Mouse (Mus musculus) lung, postnatal 36 days (tissue): ENCODE data around the gene Pgap2.

Source experiments
- DNase-seq: peaks from one replicate; pipeline ENCODE4 v3.0.0; 2022; ENCODE audit warnings: mixed read lengths

The Pgap2 gene

DNA sequence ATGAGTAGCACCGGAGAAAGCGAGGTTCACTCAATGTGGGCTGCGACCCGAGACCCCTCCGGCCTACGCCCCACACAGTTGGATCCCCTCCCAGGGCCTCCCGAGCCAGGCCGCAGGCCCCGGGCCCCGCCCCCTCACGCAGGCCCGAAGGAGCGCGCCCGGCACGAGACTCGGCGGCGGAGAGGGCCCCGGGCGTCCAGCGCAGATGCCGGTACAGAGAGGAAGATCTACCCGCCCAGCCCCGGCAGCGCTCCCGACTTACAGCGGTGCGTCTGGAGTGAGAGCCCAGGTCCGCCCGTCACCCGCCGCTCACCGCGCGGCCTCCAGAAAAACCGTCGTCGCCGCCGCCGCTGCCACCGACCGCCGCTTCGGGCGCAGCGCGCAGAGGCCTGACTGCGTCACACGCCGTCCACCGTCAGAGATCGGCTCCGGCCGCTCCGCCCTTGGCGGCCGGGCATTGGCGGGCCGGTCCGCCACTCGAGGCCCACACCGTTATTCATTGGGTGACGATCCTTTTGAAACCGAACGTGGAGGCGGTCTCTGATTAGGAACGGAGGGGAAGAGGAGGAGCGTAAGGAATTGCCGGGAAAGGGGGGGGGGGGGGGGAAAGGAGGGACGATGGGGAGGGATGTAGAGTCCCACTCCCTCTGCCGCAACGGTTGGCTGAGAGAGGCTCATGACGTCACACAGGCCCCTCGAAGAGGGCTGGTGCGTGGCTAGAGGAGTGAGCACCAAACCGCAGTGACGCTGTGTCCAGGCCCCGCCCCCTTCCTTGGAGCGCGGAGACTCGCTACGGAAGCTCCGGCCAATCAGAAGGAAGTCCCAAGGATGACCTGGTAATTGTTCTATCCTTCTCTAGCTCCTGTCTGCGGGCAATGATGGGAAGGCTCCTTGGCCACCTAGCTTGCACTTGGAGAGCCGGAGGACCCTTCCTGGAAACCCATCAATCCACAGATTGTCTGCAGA lies at the start of gene Pgap2, which contains the start of gene Nup98:
Pgap2 (plus strand) TSS at position 453 of the 966 bp plus-strand sequence.
Nup98 (minus strand) TSS at position 421 of the 966 bp plus-strand sequence.
- peak; percentile 99 for DNase-seq

DNA sequence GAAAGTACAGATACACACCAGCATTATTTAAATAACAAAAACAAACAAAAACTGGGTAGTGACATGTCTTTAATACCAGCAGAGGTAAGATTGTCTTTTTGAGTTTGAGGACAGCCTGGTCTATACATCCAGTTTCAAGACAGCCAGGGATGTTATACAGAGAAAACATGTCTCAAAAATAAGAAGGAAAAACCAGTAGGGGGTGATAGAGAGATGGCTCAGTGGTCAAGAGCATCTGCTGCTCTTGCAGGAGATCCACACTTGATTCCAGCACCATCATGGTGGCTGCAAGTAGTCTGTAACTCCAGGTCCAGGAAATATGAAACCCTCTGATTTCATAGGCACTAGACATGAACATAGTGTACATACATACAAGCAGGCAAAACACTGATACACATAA lies 39.7 kb upstream of the Pgap2 start:
- no peak for DNase-seq

DNA sequence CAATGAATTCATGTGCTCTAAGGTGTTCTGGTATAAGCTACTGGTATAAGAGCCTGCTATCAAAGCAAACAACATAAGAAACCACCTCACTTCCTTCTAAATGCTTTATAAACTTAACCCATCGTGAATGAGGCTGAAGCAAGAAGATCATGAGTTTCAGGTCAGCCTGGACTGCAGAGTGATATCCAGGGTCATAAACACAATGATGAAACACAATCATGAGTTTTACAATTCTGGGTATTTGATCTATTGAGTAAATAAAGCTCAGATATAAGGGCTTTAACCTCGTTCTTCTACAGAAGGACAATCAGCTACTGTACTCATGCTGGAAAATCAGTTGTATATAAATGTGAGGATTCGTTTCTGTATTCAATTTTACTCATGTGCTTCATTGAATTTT lies 26.2 kb upstream of the Pgap2 start:
- DNase-seq, result no peak

DNA sequence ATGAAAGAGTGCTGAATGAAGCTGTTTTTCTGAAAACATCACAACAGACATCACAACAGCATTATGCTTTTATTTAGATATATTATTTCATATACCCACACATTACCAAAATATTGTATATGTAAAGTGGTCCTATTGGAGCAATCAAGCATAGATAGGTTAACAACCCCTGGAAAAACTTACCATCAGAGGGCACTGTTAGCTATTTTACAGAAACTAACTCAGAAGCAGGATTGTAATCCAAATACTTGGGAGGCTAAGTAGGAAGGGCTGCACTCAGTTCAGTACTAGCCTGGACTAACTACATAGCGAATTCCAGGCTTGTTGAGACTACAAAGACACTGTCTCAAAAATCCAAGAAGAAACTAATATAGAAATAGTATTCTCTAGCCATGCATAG lies 17.7 kb upstream of the Pgap2 start:
- peak; percentile 63 for DNase-seq

DNA sequence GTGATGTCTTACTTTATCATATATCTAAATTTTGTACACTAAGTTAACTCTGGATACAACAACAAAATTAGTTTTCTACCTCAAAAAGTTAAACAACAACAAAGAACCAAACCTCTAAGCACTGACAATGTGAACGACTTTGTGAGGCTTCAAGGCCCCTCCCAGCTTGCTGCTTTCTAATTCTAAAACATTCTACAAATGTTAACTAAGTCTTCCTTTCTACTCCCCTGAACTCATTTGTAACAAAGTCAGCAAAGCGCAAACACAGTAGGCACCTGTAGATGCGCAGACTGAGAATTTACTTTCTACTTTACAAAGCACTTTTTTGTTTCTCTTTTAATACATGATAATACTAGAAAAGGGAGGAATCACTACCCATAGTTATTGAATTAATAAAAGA lies 9.4 kb upstream of the Pgap2 start:
- no peak for DNase-seq

DNA sequence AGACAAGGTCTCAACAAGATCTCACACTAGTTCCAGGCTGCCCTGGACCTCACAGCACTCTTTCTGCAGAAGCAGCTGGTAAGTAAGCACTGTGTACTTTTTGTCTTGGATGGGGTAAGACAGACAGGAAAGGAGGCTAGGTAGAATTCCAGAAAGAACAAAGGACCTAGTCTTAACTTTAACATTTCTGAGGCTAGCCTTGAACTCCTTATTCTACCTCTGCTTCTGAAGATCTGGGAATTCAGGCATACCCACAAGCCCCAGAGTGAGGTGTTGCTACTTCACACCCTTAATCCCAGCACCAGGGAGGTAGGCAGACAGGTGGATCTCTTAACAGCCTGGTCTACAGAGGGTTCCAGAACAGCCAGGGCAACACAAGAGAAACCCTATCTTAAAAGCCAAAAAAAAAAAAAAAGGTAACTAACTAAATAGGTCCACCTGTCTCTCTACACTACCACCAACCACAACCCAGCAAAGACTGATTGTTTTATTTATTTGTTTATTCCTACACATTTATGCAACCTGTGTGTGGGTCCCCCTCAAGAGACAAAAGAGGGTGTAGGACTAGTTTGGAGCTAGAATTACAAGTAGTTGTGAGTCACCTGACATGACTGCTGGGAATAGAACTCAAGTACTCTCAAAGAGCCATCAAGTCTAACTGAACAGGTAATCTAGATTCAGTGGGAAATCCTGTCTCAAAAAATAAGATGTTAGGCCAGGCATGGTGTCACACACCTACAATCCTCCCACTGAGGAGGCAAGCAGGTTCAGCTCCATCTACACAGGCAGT lies 8.8 kb upstream of the Pgap2 start:
- peak; percentile 37 for DNase-seq

DNA sequence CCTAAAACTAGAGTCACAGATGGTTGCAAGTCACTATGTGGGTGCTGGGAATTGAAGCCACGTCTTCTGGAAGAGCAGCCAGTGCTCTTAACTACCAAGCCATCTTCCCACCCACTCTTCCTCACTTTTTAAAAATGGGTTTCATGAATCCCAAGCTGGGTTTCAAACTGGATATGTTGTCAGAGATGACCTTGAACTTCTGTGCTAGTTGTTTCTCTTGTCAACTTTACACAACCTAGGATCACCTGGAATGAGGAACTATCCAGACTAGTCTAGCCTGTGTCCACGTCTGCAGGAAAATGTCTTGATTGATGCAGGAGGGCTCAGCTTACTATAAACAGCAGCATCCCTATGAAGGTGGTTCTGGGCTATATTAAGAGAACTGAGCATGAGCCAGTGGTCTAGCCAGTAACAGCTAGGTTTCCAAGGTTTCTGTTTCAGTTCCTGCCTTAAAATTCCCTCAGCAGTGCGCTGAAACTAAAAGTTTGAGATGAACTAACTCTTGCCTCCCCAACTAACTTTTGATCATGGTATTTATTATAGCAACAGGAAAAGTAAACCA lies 5.6 kb upstream of the Pgap2 start:
- no peak for DNase-seq

DNA sequence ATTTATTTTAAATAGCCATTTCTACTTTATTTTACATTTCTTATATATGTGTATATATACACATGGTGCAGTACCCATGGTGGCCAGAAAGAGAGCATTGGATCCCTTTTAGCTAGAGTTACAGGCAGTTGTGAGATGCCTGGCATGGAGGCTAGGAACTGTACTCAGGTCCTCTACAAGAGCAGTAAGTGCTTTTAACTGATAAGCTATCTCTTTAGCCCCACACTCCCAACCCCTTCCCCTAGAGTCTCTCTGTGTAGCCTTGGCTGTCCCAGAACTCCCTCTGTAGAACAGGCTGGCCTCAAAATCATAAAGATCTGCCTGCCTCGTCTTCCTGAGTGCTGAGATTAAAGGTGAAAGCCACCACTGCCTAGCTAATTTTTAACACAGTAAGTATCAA lies 4.4 kb upstream of the Pgap2 start:
- no peak for DNase-seq

DNA sequence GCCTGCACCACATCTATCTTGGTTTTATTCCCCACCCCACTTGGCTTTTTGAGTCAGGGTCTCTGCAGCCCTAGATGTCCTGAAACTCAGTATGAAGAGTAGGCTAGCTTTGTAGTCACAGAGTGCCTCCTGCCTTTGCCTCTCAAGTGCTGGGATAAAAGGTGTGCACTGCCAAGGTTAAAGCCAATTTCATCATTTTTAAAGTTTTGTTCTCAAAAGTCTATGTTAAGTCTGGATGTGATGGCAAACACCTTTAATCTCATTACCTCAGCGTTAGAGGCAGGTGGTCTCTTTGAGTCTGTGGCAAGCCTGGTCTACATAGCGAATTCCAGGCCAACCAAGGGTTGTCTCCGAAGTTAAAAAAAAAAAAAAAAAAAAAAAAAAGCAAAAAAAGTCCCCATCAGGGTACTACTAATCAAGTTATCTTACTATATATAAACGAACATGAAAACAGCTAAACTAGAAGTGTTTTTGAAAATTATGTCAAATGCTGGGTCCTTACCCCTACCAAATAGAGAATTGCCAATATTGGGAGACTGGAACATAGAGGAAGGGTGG lies 1.1 kb upstream of the Pgap2 start:
- no peak for DNase-seq

DNA sequence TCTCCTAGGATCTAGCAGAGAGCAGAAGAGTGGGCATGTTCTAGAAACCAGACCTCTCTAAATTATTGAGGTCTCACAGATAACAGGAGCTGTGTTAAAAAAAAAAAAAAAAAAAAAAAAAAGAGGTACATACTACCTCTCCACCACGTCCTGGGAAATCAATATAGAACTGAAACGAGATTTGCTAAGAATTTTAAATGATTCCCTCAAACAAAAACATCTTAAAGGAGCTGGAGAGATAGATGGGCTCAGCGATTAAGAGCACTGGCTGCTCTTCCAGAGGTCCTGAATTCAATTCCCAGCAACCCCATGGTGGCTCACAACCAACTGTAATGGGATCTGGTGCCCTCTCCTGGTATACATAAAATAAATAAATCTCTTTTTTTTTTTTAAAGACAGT lies 1.1 kb downstream of the Pgap2 start:
- no peak for DNase-seq

DNA sequence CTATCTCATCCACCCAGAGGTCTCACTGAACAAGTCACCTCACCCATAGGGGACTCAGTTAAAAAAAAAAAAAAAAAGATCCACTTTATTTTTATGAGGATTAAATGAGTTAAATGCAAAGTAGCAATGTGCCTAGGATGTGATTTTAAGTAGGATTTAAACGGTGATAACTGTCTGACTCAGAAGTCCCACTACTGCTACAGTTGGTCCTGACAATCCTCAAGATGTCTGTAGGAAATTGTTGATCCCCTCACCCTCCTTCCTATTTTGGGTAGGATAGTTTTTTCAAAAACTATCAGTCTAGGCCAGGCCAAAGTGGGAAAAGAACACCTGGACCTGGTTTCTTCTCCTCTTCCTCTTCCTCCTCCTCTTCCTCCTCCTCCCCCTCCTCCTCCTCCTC lies 11.9 kb downstream of the Pgap2 start:
- no peak for DNase-seq

DNA sequence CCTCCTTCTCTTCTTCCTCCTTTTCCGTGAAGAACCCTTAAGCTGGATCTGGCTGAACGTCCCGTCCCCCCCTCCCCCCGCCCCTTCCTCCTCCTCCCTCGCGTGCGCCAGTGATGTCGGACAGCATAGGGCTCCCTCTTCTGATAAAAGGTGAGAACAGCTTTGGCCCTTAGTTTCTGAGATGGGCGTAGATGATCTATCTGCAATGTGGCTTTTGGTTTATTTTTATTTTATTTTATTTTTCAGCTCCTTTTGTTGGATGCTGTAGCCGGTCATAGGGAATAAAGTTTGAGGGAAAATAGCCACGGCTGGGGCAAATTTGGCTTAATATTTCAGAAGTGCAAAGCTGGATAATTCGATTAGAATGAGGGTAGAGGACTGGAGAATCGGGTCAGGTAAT lies 12.3 kb downstream of the Pgap2 start:
- peak; percentile 78 for DNase-seq

DNA sequence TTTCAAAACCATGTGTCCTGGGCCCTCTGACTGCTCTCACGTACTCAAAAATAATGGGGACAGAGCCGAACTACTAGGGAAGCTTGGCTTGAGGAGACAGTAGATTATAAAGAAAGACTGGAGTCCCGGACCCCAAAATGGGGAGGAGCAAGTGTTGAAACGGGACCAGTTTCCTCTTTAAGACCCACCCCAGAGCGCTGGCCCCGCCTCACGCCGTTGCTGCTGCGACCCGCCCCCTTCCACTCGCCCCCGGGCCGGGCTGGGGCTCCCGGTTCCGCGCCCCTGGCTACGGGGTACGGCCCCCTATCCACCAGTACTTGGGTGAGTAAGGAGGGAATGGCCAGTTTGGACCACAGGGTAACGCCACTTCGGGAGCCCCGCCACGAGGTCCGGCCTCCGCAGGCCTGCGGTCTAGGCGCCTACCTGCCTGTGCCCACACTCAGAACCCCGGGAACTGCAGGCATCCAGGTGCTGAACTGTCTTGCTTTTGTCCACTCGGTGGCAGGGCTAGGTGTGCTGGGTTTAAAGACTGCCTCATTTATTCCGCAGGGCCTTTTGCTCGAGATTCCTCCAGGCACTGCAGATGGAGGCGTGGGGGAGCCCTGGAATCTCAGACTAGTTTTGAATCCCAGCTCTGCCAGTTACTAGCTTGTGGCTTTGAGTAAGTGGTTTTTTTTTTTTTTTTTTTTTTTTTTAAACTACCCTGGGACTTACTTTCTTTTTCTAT lies 13.0 kb downstream of the Pgap2 start:
- DNase-seq, result peak; percentile 88

DNA sequence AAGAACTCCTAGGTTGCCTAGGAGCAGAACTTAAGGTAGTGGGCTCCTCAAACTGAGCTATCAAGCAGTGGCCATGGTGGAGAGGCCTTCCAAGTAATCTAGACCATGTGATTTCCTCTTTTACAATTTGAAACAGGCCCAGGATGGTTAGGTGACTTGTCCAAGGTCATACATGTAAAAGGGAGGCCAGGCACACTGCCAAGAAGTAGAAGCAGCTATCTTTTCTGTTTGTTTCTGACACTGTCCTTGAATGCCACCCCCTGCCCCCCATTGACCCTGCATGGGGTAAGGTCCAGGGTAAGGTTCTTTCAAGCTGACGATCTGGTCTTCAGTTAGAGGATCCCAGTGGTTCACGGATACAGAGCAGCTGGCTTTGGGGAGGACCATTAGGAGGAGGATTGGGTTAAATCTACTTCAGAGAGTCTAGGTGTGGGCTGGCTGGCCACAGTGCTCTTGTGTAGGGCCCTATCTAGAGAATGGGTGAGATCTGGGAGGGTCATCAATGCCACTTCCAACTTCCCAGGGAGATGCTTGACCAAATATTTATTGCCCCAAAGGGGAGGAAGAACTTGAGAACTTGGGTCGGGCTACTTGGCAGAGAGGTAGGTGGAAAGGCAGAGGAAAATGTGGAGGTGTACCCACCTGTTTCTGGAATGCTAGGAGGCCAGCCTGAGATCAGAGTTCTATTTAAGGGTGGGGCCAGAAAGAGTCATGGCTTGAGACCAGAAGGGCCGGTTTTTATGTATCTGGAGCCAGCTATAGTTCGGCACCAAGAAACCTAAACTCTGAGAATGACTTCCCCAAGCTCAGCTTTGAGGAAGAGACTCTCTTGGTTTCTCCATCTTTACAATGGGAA lies 14.1 kb downstream of the Pgap2 start:
- DNase-seq, result peak; percentile 67

DNA sequence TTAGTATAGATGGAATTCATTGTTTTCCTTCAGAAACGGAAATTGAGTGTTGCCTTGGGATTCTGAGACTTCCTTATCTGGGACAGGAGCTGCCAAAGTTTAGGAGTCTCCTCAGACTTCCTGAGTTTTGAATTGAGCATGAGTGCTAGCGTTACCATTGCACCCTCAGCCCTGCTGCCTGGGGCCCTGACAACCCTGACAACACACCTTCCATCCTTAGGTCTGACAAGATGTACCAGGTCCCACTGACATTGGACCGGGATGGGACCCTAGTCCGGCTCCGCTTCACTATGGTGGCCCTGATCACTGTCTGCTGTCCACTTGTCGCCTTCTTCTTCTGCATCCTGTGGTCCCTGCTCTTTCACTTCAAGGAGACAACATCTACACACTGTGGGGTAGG lies 16.0 kb downstream of the Pgap2 start:
- DNase-seq, result no peak

DNA sequence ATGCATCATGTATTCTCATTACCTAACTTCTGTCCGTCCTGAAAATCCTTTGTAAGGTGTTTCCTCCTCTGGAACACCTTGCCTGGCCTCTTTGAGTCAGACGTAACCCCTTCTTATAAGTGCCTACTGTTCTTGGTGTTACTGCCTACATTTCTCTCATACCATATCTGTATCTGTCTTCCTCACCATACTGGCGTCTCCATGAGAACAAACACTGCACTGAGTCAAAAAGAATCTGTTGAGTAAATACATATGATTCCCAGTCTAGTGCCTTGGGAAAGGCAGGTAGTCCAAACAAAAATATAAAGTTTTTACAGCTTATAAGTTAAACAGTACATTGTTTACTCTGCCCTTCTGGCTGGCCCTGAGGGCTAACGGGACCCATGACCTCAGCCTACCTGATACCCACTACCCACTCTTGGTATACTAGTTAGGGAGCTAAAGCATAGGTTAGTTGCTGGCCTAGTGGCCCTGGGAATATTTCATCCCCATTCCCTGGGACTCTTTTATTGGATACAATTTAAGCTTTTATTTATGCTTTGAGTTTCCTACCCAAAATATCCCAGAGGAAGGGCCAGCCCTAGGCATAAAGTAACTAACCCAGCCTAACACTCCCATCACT lies 18.2 kb downstream of the Pgap2 start:
- no peak for DNase-seq

DNA sequence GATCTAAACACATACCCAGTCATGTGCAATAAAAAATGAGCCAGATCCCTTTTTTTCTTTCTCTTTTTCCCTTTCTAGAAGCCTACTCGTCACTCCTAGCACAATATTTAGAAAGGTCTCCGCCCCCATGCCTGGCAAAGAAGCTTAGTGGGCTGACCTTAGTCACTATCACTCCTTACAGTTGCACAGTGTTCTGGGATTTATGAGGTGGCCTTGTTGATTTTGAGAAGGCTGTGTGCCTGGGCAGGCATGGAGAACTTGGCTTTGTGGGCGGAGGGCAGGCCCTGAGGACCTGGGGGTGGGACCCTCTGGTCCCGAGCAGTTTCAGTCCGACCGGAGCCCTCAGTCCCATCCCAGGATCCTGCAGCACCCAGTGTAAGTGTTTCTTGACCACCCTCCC lies 19.8 kb downstream of the Pgap2 start:
- peak; percentile 66 for DNase-seq

DNA sequence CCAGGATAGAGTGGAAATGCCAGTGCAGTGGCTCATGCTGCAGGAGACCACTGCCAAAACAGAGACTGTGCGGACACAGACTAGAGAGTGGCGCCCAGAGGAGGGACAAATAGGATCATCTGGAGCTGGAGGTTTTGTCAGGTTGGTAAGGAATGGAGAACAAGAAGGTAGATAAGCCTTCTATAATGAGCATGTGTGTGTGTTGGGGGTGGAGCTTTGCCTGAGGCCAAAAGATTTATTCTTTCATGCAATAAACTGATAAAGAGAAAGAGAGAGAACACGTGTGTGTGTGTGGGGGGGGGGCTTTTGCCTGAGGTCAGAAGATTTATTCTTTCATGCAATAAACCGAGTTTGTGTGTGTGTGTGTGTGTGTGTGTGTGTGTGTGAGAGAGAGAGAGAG lies 23.1 kb downstream of the Pgap2 start:
- no peak for DNase-seq

DNA sequence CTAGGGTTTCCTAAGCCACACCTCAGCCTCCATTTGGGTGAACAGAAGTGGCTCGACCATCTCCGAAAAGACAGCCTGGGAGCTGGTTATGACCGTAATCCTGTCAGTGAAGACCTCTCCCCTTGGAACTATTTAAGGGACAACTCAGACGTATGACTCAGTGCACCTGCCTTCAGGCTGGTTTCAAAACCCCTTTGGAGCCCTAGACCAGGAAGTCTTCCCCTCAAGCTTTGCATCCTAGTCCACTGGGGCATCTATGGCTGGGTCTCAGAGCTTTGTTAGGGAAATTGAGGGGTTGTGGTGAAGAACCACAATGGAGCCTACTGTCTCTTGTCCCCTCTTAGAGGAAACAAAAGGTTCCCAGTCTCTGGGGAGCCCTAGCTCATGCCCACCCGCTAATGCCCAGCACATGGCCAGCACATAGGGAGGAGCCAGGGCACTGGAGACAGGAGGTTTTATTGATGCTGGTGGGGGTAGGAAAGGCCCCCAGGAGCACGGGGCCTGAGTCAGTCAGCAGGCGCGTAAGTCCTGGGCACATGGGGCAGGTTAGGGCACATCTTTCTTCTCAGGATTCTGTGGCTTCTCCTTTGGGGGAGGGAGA lies 28.8 kb downstream of the Pgap2 start:
- DNase-seq, result no peak

DNA sequence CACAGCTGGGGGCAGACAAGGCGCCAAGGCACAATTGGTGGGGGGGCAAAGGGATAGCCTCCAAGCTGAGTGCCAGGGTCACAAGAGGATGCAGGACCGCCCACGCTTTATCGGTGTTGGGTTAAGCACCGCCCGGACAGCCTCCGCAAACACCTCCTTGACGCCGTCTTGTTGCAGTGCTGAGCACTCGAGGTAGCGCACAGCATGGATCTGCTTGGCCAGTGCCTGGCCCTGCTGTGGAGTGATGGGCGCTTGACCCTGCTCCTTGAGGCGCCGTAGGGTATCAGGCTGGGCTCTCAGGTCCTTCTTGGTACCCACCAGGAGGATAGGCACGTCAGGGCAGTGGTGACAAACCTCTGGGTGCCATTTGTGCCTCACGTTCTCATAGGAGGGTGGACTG lies 29.6 kb downstream of the Pgap2 start:
- DNase-seq, result no peak

DNA sequence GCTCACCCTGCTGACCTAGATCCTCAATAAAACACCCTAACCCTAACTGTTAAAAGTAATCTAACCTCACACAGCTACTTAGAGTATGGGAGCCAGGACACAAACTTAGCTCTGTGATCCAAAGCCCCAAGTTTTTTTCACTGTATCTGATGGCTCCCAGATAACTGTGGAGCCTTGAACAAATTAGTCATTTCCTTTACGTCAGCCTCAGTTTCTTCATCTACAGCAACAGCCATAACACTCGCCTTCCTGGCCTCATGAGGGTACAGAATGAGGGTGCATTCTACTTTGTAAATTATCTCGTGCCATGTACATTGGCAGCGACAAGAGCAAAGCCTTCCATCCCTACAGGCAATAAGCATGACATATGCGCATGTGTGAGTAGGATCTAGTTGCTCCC lies 32.4 kb downstream of the Pgap2 start:
- peak; percentile 30 for DNase-seq
